Mouse (Mus musculus) kidney, adult 9 months (tissue): ENCODE results near the gene Cygb.
A peak's percentile ranks its signal among the peaks of the same experiment; 100 is the strongest.
"Not testable (repeated sequence)": the region's sequence is repeated elsewhere in the genome, so short reads cannot be mapped to it uniquely, and the experiment has no call there.

Experiments
- DNase-seq: peaks from one replicate; pipeline ENCODE4 v3.0.0; 2022

Cygb gene

GRCm38 (mm10) chr11:116674616-116675379 is 20.7 kb upstream of the Cygb start:
- DNase-seq, result peak; percentile 97

GRCm38 (mm10) chr11:116673410-116673809 is 19.3 kb upstream of the Cygb start:
- no peak for DNase-seq

- DNase-seq, result no peak
These were observed 18.5 kb upstream of the Cygb start for GRCm38 (mm10) chr11:116672595-116672994.

DNA sequence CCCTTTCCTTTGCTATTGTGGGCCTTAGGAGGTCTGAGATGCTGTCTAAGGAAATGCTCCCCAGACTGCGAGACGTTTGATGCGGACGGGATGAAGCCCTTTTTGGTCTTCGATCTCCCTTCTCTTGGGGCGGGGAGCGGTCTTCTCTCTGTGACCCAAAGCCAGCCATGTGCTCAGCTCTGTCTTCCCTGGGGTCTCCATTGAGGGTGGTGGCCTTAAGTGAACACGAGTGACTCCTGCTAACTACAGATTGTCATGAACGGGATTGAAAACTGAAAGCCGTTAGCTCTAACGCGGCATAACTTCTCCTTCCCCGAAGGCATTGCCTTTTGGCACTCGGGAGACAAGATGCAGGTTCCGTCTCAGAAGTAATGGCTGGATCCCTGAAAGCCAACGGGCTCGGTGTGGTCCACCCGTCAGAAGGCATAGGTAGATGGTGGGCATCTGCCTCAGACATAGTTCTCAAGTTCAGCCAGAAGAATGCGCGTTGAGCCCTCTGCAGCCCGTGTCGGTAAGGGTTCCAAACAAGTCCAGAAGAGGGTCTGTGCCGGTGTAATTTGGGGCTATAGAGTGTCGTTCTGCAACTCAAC is 17.8 kb upstream of the Cygb start:
- DNase-seq, result no peak

- peak; percentile 99 for DNase-seq
These were observed 17.2 kb upstream of the Cygb start for GRCm38 (mm10) chr11:116671112-116671844.

DNA sequence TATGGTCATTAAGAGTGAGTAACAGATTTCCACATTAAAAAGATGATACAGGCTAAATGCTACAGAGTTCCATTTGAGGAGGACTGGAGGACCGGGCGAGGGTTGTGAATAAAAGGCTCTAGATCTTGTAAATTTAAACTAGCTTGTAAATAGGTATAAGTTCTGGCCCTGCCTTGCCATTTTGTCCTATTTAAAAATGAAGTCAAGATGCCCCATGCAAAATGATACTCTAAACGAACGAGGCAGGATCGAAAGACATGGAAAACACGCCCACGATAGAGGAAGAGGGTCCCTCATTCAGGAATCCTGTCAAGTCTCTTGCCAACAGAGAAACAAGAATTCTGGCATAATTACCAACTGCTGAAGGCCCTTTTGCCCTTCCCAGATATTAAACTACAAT is 16.3 kb upstream of the Cygb start:
- DNase-seq, result no peak

- no peak for DNase-seq
These were observed 15.8 kb upstream of the Cygb start for GRCm38 (mm10) chr11:116669787-116670365.

GRCm38 (mm10) chr11:116669316-116669715 is 15.2 kb upstream of the Cygb start:
- no peak for DNase-seq

DNA sequence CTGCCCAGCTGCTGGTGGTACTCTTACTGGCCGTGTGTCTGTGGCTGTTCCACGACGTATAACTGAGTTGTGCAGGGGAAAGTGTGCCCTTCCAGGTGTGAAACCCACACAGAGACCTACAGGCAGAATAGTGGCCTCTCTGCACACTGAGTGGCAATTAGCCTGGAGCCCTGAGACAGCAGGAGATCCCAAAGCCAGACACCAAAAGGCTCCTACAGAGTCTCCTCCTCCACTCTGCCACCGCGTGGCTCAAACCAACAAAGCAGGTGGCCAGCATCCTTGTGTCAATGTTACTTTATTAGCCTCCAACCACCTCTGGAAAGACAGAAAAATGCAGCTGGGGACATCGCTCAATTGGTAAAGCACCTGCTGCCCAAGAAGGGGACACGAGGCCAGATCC is 14.7 kb upstream of the Cygb start:
- peak; percentile 63 for DNase-seq

GRCm38 (mm10) chr11:116668381-116668825 is 14.3 kb upstream of the Cygb start:
- peak; percentile 72 for DNase-seq

DNA sequence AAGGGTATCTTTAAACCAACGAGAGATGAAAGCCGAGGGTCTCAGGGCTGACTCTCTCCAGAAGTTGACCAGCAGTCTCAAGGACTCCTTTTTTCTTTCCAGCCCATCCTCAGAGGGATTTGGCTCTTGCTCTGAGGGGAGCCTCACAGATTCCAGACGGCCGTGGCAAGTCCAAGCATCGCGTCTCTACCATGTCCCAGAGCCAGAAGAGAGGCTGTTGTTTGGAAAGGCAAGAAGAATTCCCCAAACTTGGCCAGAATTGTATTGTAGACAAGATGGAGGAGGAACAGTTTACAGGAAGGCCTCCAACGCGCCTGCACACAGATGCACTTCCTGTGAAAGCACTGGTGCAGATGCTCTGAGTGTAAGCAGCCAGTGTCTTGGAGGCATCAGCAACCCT is 13.8 kb upstream of the Cygb start:
- no peak for DNase-seq

DNA sequence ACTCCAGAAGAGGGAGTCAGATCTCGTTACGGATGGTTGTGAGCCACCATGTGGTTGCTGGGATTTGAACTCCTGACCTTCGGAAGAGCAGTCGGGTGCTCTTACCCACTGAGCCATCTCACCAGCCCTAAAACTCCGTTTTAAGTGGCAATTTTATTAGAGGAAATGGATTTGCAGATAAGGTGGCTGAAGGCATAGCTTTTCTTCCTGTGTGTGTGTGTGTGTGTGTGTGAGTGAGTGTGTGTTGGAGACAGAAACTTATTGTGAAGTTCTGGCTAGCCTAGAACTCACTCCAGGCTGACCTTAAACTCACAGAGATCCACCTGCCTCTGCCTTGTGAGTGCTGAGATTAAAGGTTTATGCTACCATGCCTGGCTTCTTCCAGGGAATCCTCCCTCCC is 12.9 kb upstream of the Cygb start:
- not testable (repeated sequence) for DNase-seq

GRCm38 (mm10) chr11:116666566-116666965 is 12.5 kb upstream of the Cygb start:
- DNase-seq, result no peak

GRCm38 (mm10) chr11:116665289-116665688 is 11.2 kb upstream of the Cygb start:
- no peak for DNase-seq

GRCm38 (mm10) chr11:116661948-116662377 is 7.8 kb upstream of the Cygb start:
- DNase-seq, result peak; percentile 72

- DNase-seq, result no peak
These were observed 7.3 kb upstream of the Cygb start for GRCm38 (mm10) chr11:116661291-116661947.

DNA sequence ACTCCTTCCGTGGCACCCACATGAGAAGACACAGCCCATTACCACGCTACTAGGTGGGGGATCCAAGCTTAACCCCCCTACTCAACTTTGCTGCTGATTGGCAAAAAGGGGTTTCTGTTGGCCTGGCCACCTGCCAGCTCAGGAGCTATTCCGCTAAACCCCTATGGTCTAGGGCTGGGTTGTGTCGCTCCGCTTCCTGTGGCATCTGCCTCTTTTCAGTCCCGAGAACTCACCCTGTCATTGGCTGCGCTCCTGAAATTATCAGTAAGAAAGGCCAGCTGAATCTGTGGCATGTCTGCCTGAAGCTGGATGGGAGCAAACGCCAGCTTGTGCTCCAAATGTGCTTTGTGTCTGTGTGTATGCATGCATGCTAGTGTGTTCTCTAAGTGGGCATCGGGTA is 6.1 kb upstream of the Cygb start:
- no peak for DNase-seq

DNA sequence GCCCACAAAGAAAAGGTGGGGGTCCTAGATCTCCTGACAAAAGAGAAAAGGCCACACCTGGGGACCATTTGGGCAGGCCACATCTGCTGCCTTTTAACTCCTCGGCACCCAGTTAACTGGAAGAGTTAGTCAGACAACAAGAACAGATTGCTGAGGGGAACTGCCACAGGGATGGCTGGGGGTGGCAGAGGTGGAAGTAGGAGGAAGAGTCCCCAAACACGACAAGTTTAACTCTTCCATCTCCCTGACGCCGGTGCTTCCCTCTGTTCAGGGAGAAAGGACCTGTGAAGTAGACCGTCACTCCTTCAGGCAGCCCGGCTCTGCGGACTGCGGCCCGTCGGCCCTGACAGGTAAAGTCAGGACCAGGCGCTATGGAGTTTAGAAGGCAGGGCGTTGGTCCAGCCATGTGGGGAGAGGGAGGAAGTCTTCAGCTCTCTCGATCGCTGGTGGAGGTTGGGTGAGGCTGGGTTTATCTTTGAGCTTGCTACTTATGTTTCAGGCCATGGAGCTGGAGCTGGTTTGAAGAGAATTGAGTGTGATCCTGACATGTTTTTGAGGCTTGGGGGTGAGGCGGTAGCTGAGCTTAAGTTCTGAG is 5.0 kb upstream of the Cygb start:
- no peak for DNase-seq

DNA sequence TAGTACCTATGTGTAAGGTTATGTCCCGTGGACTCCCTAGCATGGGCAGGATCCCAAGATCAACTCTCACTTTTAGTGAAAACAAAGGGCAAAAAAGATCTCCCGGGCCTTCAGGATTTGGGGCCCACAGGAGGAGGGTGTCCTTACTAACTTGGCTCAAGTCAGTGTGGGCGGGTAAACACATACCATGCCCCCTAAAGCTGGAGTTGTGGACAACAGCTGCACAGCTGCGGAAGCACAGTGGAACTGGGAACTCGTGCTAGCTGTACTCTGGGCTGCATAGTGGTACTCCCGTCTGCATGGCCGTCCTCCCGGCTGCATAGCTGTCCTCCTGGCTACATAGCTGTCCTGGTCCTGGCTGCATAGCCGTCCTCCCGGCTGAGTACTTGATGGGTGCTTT is 4.1 kb upstream of the Cygb start:
- DNase-seq, result no peak

- peak; percentile 94 for DNase-seq
These were observed 3.5 kb upstream of the Cygb start for GRCm38 (mm10) chr11:116657311-116658223.
